8 mouse cellular contexts compared by ENCODE assay signal in the genomic region with DNA sequence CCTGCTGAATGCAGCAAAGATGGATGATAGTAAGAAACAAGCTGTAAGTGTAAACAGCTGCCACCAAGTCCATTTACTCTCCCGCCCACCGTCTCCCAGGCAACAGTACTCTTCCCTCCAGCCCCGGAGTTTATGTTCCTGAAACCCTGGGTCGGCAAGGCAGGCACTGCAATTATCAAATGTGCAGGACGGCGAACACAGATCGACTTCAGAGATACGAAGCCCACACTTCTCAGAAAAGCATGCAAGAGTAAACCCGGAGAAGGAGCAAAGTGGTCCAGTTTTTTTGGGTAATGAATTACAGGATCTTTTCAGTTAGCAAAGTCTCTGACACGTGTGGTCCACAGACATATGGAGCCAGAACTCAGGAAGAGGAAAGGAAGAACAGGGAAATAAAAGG. TPM values are rescaled to one million over a fixed set of nuclear protein-coding genes. Genes with fewer than 3 reads are reported as not detected.
A peak's percentile ranks its signal among the peaks of the same experiment; 100 is the strongest.
DNase-seq lines count a peak whose midpoint lies in the region; ATAC-seq lines count a peak whose summit lies in the region.

No protein-coding gene starts in this region.

- intact Hi-C loops in heart, postnatal 25 days (cut with DNase I): no loop called here

- peaks cover 4 to 6% of the 10 kb centered on the region in 2 experiments; a peak in 2 of 4 replicates for H3K4me1 ChIP-seq in heart, embryonic 14.5 days (ENCODE audit: control insufficient read depth in 2 of 2, insufficient read depth in 2 of 2, low read length in 2 of 2)
- H3K4me1 ChIP-seq in intestine, embryonic 14.5 days (replicated peaks; ENCODE audit: control insufficient read depth, insufficient read depth, low read length): peaks cover 15% of the 10 kb centered on the region; the same call in 1 of the 2 replicates
- H3K4me1 ChIP-seq in midbrain, embryonic 13.5 days (replicated peaks): peaks cover 20% of the 10 kb centered on the region

- H3K9me3 ChIP-seq in heart, embryonic 14.5 days (ENCODE audit: control insufficient read depth, low read length): no peaks in the 10 kb centered on the region
- no peaks in the 10 kb centered on the region for H3K9me3 ChIP-seq in intestine, embryonic 14.5 days (ENCODE audit: control insufficient read depth, low read length)
- no peaks in the 10 kb centered on the region for H3K9me3 ChIP-seq in midbrain, embryonic 13.5 days

- no peak for DNase-seq in heart, postnatal 25 days (ENCODE audit: low spot score)
- DNase-seq in A20 (ENCODE audit: low read depth, low spot score): peak; percentile 37
- peak; percentile 82 for DNase-seq in embryo, embryonic 10.5 days (ENCODE audit: low spot score)
- no peak for DNase-seq in intestine, embryonic 14.5 days (ENCODE audit: low spot score)
- no peak for DNase-seq in adrenal gland, adult 2 months
- DNase-seq in cerebellum, postnatal 14 days: no peak

- no peak overlapping the region for H3K4me3 ChIP-seq in heart, embryonic 14.5 days (ENCODE audit: control insufficient read depth in 1 of 2, insufficient read depth in 1 of 2, low read depth in 1 of 2, low read length in 2 of 2)
- H3K4me3 ChIP-seq in intestine, embryonic 14.5 days (ENCODE audit: low read depth, low read length): peak overlapping the region; percentile 78
- peak overlapping the region; percentile 92 for H3K4me3 ChIP-seq in midbrain, embryonic 13.5 days (replicated peaks)

- 30% methylated on average over 10 of the region's 10 CpGs for WGBS in heart, embryonic 14.5 days
- 3% methylated on average over 10 of the region's 10 CpGs for WGBS in intestine, embryonic 14.5 days
- 9% methylated on average over 10 of the region's 10 CpGs for WGBS in midbrain, embryonic 13.5 days

- H3K9ac ChIP-seq in heart, embryonic 14.5 days (ENCODE audit: low read length): no peak overlapping the region
- peak overlapping the region; percentile 10 for H3K9ac ChIP-seq in intestine, embryonic 14.5 days (ENCODE audit: low read length)
- H3K9ac ChIP-seq in midbrain, embryonic 13.5 days (replicated peaks): peak overlapping the region; percentile 40

- H3K4me2 ChIP-seq in heart, embryonic 14.5 days (ENCODE audit: low read length): peak overlapping the region; percentile 82
- peak overlapping the region; percentile 68 for H3K4me2 ChIP-seq in intestine, embryonic 14.5 days (ENCODE audit: low read length)
- peak overlapping the region; percentile 71 for H3K4me2 ChIP-seq in midbrain, embryonic 13.5 days (replicated peaks)

- no peaks in the 10 kb centered on the region for H3K27me3 ChIP-seq in heart, embryonic 14.5 days (ENCODE audit: control insufficient read depth, insufficient read depth, low read length)
- H3K27me3 ChIP-seq in intestine, embryonic 14.5 days (replicated peaks; ENCODE audit: control insufficient read depth, insufficient read depth, low read length): no peaks in the 10 kb centered on the region
- no peaks in the 10 kb centered on the region for H3K27me3 ChIP-seq in midbrain, embryonic 13.5 days

- ATAC-seq in heart, embryonic 14.5 days (ENCODE audit: insufficient number of reproducible peaks, insufficient read depth, low FRiP score, low read depth): no peak
- no peak for ATAC-seq in intestine, embryonic 14.5 days (replicated peaks; ENCODE audit: low FRiP score, low TSS enrichment, low read depth)
- no peak for ATAC-seq in midbrain, embryonic 13.5 days

- no peak overlapping the region for H3K27ac ChIP-seq in heart, embryonic 14.5 days (replicated peaks in 1 of 2; ENCODE audit: control insufficient read depth in 1 of 2, insufficient read depth in 1 of 2, low read depth in 2 of 2, low read length in 2 of 2)
- H3K27ac ChIP-seq in intestine, embryonic 14.5 days (ENCODE audit: low read depth): no peak overlapping the region
- H3K27ac ChIP-seq in midbrain, embryonic 13.5 days: no peak overlapping the region

- H3K36me3 ChIP-seq in heart, embryonic 14.5 days (ENCODE audit: control insufficient read depth, insufficient read depth, low read length): peaks cover 13% of the 10 kb centered on the region
- peaks cover 15% of the 10 kb centered on the region for H3K36me3 ChIP-seq in intestine, embryonic 14.5 days (ENCODE audit: control insufficient read depth, insufficient read depth, low read length)
- peaks cover 19% of the 10 kb centered on the region for H3K36me3 ChIP-seq in midbrain, embryonic 13.5 days

RNA-seq across cellular contexts. Expression of a gene that starts 9.7 kb away (rescaled TPM):
- 23.2 and 24.1 TPM in 2 replicates for polyA plus RNA-seq in heart, embryonic 14.5 days (2014; fragmentation: Nextera tagmentation; extraction: Ambion mirVana)
- total RNA-seq in heart, postnatal 25 days (2021): 1 to 10 TPM; 2.4 to 2.6 TPM
- polyA plus RNA-seq in intestine, embryonic 14.5 days (2014; fragmentation: Nextera tagmentation; extraction: Ambion mirVana): 36.0 and 37.4 TPM in 2 replicates
- polyA plus RNA-seq in midbrain, embryonic 13.5 days (2015; fragmentation: Nextera tagmentation; extraction: Ambion mirVana): 26.5 and 26.6 TPM in 2 replicates
- total RNA-seq in adrenal gland, adult 2 months (2021): 10 to 100 TPM; 17.8 to 30.8 TPM
- polyA plus RNA-seq in adrenal gland, adult 2 months (2012; rRNA removed): 2.5 and 3.8 TPM in 2 replicates

RNA-seq across cellular contexts. Expression of a gene that starts 9.8 kb away (rescaled TPM):
- polyA plus RNA-seq in heart, embryonic 14.5 days (2014; fragmentation: Nextera tagmentation; extraction: Ambion mirVana): 34.9 and 36.2 TPM in 2 replicates
- 10 to 100 TPM; 24.9 to 25.0 TPM for total RNA-seq in heart, postnatal 25 days (2021)
- polyA plus RNA-seq in intestine, embryonic 14.5 days (2014; fragmentation: Nextera tagmentation; extraction: Ambion mirVana): 74.8 and 76.4 TPM in 2 replicates
- polyA plus RNA-seq in midbrain, embryonic 13.5 days (2015; fragmentation: Nextera tagmentation; extraction: Ambion mirVana): 30.7 and 31.8 TPM in 2 replicates
- 10 to 100 TPM; 62.1 to 77.7 TPM for total RNA-seq in adrenal gland, adult 2 months (2021)
- 44.4 and 52.1 TPM in 2 replicates for polyA plus RNA-seq in adrenal gland, adult 2 months (2012; rRNA removed)

RNA-seq across cellular contexts. Expression of a gene that starts 32.9 kb away (rescaled TPM):
- polyA plus RNA-seq in heart, embryonic 14.5 days (2014; fragmentation: Nextera tagmentation; extraction: Ambion mirVana): 297 and 314 TPM in 2 replicates
- total RNA-seq in heart, postnatal 25 days (2021): 100 to 1,000 TPM; 371 to 393 TPM
- polyA plus RNA-seq in intestine, embryonic 14.5 days (2014; fragmentation: Nextera tagmentation; extraction: Ambion mirVana): 144 and 155 TPM in 2 replicates
- 69.0 and 71.7 TPM in 2 replicates for polyA plus RNA-seq in midbrain, embryonic 13.5 days (2015; fragmentation: Nextera tagmentation; extraction: Ambion mirVana)
- 100 to 1,000 TPM; 204 to 358 TPM for total RNA-seq in adrenal gland, adult 2 months (2021)
- 303 and 351 TPM in 2 replicates for polyA plus RNA-seq in adrenal gland, adult 2 months (2012; rRNA removed)

Comparison
In these comparisons a context has a peak if more than half of its experiments do, and no peak if none do; other contexts are left out.
1. H3K4me3 ChIP-seq: peak in intestine, embryonic 14.5 days (single experiment) and midbrain, embryonic 13.5 days (single experiment); none in heart, embryonic 14.5 days (0 of 2).
2. DNase-seq: peak in A20 (single experiment) and embryo, embryonic 10.5 days (single experiment); none in heart, postnatal 25 days (single experiment), intestine, embryonic 14.5 days (single experiment), adrenal gland, adult 2 months (single experiment) and cerebellum, postnatal 14 days (0 of 2).
3. Peak in every context shown above with its lines, with median percentiles within 50 percentile points of each other: H3K4me2 ChIP-seq.